Mouse (Mus musculus) bone marrow, adult 2 months (tissue): ENCODE data around the gene Erbb4.

Experiments
- CTCF ChIP-seq: fragments of 200-500 bp; IDR thresholded peaks from 2 replicates; pipeline ENCODE4 v1.5.1; 2011; ENCODE audit warnings: low read length, control low read depth; ENCODE audit not compliant: control insufficient read depth, insufficient read depth
- POLR2A ChIP-seq: fragments of 200-500 bp; IDR thresholded peaks from 2 replicates; pipeline ENCODE4 v1.6.1; 2011; ENCODE audit warnings: low read depth, mild to moderate bottlenecking, control low read depth, low read length, borderline replicate concordance; ENCODE audit not compliant: control insufficient read depth

DNA sequence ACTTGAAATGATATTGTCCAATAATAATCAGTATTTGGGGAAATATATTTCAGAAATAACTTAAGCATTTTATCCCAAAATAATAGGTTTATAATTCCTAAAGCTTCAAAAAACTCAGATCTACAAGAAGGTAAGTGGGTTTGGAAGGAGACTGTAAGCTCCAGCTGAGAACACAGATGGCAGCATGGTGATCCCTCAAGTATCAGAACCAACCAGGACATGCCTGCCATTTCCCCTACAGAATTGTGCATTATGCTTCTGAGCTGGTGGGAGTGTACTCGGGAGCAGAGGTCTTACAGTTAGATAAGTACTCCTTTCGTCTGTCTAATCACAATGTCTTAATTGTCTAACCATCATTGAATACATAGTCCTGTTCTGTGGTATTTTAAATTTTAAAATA lies 823.4 kb downstream of the Erbb4 start:
- no peak for TF ChIP-seq CTCF
- TF ChIP-seq POLR2A, result no peak
